Mouse (Mus musculus) cerebellum, postnatal 10 days (tissue): ENCODE data around the gene Dnm1.
A peak's percentile ranks its signal among the peaks of the same experiment; 100 is the strongest.

Experiments used
- DNase-seq, 2 experiments: peaks; one replicate each; pipeline ENCODE4 v3.0.0; 2021; ENCODE audit warnings: mixed read lengths in 2 of 2

Gene Dnm1

DNA sequence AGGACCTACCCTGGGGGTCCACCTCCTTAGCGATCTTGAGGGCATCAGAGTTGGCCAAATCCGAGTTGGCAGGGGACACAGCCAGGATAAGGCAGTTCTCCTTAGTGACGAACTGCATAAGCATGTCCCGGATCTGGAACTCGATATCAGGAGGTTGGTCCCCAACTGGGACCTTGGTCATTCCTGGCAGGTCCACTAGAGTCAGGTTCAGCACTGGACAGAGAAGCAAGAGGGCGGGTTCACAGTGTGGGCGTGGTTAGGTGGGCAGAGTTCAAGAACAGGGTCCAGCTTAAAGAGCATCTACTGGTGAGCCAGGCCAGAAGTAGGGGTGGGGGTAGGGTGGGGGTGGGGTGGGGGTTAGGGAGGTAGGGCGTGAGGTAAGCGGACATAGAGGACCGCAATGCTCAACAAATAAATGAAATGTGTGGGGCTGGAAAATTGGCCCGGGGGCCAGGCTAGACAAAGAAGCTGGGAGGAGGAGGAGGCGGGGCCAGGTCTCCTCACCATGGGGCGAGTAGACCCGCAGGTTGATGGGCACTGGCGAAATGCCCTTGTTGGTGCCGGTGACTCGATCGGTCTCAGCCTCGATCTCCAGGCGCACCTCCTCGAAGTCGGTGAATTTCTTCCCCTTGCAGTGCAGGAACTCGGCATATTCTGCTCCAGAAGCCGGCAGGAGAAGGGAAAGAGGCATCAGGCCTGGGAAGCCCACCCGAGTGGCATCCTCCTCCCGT lies 13.1 kb downstream of the Dnm1 start:
- DNase-seq, result no peak

DNA sequence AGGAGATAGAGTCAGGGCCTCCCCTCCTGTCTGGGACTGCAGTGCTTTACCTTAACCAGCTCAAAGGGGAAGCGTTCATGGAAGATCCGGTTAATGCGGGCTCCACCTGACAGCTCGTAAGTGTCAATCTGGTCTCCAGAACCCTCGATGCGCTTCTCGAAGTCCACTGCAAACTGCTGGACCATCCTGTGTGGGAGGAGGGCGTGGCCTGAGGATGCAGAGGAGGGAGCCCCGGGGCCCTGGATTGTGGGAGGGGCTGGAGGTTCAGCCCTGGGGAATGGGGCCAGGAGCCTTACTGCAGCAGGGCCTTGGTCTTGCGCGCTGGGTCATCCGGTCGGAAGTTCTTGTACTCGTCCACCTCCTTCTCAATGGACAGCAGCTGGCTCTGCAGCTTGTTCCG lies 17.2 kb downstream of the Dnm1 start:
- DNase-seq, result peak in 1 of 2 experiments; percentile 4

DNA sequence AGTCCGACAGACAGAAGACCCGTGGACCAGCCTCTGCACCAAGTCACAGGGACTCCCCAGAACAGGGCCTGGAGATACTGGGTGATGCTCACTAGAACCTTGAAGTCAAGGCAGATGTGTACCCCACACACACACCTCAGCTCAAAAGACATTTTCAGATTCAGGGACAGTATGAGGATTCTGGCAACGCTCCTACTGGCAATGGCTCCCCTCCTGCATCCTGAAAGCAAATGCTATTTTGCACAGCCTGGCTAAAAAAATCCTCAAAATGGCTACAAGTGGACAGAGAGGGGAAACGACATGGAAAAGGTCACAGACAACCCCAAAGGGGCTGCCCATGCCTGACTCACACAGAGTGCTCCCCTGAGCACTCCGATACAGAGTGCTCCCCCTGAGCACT lies 21.0 kb downstream of the Dnm1 start:
- no peak for DNase-seq

DNA sequence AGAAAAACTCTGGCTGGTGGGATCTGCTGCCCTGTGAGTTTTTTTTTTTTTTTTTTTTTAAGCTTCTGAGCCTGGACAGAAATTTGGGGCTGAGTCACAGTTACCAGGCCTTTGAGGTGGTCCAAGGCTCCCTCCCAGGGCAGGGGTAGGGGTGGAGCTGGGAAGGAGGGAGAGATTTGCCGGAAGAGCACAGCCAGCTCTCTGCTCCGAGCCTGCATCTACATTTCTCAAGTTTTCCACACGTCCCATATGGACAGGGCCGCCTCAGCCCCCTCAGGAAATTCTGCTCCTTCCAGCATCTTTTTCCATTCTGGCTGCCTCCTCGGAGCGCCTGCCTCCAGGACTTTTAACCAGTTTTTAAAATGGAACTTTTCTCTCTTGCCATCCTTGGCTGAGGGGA lies 23.6 kb downstream of the Dnm1 start:
- DNase-seq, result no peak

DNA sequence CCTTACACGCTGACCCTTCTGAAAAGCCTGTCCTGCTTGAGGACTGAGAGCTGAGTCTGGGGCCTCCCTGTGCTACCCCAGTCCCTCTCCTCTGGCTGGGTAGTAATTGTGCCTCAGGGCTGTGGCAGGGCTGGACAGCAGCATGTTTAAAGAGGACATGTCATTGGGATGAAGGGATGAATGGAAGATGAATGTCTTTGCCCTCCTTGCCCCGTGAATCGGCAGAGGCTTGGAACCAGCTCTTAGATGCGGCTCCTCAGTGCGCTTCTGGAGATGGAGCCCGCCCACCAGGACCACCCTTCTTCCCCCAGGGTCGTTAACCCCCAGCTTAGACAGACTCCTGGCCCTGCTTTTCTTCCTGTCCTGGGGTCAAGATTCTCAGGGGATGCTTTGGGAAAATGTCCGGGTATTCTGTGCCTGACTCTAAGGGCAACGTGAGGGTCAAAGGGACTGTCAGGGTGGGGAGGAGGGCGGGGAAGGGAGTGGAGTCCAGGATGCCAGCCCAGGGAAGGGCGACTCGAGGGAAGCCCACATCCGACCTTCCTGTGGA lies 24.2 kb downstream of the Dnm1 start:
- no peak for DNase-seq

DNA sequence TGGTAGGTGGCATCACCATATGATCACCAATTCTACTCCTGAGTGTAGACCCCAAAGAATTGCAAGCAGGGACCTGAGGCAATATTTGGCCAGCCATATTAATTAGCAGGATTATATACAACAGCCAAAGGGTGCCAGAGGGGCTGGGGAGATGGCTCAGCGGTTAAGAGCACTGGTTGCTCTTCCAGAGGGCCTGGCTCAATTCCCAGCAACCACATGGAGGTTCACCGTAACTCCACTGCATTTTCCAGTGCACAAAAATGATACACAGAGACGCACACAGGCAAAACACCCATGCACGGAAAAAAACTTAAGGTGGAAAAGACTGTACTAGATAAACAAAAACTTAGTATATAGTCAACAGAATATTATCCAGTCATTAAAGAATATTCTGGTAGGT lies 25.9 kb downstream of the Dnm1 start:
- DNase-seq, result peak in 1 of 2 experiments; percentile 44

DNA sequence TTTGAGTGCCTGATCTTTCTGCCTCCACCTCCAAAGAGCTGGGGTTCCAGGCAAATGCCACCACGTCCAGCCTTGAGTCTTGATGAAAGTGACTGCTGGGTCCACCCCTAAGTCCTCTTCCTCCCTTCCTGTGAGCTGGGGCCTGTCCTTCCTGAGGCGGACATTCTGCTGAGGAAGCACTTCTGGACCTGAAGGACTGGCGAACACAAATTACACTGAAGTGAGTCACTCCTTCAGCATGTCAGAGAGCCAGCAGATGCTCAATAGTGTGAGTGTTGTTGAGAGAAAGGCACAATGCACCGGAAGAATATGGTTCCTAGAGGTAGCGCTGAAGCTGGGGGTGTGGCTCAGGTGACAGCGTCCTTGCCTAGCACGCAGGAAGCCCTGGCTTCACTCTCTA lies 27.8 kb downstream of the Dnm1 start:
- no peak for DNase-seq

DNA sequence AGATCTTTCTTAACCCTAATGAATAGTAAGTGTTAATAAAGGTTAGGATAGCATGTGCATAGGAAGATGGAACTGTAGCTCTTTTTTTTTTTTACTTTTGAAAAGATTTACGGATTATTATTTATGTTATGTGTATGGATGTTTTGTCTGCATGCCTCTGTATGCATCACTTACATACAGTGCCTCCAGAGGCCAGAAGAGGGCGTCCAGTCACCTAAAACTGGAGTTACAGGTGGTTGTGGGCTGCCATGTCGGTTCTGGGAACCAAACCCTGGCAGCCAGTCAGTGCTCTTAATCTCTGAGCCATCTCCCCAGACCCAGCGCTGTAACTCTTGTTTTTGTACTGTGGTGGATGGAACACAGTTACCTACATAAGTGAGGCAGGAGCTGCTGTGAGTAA lies 28.8 kb downstream of the Dnm1 start:
- DNase-seq, result no peak

DNA sequence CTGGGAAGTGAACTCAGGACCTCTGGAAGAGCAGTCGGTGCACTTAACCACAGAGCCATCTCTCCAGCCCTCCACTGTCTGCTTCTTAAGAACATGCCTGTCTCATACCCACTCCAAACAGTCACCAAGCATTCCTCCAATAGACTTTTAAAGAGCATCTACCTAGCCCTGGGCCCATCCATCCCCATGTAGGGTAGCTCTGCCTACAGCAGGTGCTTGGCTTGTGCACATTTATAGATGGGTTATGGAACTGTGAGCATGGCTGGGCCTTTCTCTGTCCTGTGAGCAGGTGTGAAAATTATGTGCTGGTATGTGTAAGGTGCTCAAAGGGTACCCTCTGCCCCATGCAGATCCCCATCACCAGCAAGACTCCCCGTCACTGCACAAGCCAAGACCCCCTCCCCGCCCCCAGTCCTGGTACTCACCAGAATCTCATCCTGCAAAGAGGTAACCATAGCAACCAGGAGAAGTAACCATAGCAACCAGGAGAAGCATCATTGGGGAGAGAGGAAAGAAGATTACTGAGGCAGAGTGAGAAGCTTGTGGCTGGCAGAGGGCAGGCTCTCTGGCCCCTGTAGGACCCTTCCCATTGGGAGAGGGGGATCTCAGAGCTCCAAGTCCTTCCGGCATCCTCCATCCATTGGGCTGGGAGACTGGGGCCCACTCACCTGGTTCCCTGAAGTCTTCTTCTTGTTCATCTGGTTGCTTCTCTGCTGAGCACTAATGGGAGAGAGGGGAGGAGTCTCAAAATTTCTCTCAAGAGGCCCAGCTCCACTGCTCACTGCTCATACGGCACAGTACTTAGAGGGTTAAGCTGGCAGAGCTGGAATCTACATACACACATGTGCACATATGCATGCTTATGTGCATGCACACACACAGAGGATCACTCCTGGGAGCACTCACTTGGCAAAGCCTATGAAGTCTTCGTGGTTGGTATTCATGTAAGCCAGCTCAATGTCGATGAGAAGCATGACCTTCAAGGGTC lies 30.1 kb downstream of the Dnm1 start:
- no peak for DNase-seq

DNA sequence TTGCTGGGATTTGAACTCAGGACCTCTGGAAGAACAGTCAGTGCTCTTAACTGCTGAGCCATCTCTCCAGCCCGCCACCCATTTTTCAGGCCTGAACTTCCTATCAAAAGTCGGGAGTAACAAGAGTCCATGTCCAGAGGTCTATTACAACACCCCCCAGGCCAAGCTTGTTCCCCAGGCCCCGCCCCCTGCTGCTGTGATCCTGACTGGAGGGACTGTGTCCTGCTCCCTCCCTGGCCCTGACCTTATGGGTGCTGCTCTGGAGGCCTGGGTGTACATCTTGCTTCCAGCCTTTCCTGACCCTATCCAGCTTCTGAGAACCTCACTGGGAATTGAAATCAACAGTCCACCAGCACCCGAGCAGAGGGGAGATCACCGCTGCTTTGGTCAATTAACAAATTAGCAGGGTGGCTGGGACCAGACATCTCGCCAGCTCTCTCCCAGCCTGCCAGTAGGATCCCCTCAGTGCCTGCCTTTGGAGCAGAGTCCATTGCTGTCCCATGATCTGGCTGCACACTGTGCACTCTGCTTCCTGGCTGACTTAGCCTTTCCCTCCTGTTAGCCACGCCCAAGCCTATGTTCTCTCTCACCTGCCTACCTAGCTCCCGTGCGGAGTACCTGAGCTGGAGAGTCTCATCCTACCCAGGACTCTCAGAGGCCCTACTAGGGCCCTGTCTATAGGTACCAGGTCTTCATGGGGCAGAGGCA lies 31.4 kb downstream of the Dnm1 start:
- DNase-seq, result peak in 1 of 2 experiments; percentile 17

DNA sequence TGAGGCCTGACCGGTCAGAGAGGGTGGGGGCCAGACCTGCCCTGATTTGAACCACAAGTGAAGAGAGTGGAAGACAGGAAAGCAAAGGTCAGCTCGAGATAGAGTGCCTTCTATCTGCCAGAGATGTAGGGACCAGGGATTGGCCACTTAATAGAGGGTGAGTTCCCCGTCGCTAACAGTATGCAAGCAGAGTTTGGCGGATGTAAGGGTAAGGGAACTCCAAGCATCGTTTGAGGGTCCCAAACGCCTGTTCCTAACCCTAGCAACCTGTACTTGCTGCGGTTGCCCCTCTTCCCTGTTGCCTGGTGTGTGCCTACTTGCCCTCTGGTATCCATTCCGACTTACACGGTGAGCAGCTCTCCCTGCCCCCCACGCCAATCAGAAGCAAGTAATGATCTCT lies 32.4 kb downstream of the Dnm1 start:
- peak in 1 of 2 experiments; percentile 4 for DNase-seq

DNA sequence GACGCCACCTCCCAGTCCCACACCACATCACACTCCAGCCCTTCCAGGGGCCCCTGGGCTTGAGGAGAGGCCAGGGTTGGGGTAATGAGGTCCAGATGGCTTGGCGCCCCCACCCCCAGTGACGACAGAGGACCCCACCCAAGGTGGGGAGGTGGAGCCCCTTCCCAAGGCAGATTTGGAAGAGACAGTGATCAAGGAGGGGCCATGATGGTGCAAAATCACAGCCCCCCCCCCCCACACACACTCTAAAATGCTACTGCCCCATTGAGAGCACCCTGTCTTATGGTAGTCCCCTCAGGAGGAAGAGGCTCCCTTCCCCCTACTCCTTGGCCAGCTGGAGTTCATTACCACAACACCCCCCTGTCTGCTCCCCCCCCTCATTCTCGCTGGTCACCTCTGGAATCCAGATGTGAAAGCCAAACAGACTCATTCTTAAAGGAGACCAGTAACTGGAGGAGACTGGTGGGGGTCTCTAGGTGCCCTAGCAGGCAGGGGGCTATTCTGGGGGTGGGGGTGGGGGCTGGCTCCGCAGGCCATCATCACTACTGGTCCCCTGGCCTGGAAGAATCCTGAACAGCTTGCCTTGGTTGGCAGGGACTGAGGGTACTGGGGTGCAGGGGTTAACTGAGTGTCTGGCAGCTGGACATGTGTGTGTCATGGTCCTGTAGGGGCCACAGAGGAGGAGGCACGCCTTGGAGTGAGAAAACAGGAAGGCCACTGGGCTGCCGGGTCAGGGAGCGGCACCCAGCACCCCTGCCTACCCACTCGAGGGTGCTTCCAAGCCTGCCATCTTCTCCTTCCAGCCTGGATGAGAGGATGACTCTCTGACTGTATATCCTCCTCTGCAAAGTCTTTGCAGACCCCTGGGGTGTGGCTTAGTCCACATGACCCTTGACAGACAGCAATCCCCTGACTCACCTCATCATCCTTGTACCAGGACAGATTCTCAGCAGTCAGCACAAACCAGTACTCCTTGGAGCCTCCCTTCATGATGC lies 33.3 kb downstream of the Dnm1 start:
- DNase-seq, result peak in 1 of 2 experiments; percentile 16

DNA sequence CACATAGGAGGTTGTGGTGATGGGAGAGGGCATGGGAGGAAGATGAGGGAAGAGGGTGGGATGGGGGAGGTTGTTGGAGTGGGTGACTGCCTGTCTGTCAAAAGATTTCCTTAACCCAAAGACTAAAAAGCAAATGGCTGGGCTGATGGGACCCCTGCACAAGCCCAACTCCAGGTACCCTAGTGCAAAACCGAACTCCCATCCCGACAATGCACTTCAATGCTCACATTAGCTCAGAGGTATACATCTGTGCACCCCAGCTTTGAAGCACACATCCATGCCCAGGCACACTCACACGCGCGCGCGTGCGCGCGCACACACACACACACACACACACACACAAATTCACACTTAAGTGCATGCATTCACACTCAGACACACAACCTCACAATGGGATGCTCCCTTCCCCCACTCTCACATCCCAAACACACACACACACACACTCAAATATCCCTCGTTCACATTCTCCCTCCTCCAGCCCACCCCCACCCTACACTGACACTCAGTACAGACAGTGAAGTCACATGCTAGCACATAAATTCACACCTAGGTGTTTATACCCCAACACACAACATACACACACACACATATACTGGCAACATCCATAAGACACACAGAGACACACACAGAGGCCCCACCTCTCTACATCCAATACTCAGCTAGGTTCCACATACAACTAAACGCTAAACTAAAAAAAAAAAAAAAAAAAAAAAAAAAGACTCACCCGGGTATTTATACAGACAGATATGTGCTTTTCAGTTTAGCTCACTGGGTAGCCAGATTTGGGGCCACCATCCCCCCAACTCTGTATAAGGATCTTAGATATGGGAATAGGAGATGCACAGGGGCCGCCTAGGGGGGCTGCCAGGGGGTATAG lies 34.2 kb downstream of the Dnm1 start:
- DNase-seq, result peak in 1 of 2 experiments; percentile 4

DNA sequence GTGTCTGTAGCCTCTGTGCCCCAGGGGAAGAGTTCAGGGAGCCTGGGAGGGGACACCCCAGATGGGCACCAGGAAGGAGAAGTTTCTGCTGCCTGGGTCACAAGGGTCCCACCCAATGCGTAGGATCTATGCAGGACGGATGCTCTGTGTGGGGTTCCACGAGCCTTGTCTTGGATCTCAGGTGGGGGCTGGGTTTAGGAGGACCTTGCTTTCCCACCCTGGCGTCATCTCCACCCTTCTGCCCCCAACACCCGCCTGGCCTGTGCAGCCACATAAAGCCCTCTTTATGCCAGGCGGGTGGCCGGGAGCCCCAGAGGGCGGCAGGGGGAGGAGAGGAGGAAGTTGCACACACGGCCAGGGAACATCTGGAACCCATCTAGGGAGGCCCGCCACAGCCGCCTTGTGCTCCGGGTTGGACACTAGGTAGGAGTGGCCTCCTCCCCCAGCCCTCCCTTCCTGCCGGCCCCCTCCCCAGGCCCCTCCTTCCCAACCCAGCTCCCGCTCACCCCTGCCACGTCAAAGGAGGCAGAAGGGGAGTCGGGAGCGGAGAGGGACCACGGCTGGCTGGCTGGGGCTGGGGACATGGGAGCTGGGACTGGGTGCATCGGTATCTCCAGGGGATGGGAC lies 35.2 kb downstream of the Dnm1 start:
- peak in 1 of 2 experiments; percentile 22 for DNase-seq

DNA sequence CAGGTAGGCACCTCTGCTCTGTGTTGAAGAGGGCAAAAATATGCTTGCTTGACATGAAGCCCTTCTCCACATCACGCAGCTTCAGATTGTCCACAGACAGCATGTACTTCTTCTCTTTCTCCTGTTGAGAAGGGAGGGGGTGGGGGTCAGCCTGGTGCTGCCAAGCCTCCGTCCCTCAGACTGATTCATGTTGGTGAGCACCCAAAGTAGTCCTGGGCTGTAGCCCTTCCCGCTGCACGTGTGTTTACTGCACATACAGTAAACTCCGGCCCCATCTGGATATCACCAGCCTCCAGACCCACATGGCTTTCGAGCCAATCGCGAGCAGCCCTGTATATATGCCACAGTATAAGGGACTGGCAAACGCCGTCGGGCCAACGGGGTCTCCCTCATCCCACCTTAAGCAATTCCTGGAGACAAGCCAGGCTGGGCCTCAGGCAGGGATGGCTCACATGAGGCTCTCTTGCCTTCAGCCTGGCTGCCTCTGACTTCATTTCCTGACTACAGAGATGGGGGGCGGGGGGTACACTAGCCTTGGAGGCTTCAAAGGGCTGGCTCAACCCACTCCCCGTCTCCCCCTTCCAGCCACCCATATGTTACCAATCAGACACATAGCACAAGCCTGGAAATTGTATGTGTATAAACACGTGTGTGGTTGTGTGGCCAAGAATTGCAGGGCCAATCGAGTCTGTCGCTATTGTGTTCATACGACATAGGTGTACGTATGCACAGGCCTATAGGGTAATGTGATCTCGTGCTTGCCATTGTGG lies 36.1 kb downstream of the Dnm1 start:
- DNase-seq, result peak in 1 of 2 experiments; percentile 42

DNA sequence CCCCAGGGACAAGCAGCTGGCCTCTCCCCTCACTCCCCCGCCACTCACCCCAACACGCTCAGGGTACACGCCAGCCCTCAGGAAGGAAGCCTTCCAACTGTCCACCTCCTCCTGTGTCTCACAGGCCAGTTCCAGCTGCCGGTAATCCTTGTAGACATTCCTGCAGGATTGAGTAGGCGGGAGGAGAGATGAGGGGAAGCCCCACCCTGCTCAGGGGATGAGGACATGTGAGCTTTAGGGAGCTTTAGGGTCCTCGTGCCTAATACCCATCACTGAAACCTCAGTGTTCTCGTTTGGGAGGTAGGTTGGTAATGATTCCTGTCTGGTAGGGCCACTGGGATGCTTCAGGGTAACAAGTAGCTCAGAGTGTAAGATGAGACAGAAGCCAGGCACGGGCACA lies 37.4 kb downstream of the Dnm1 start:
- peak in 1 of 2 experiments; percentile 6 for DNase-seq

DNA sequence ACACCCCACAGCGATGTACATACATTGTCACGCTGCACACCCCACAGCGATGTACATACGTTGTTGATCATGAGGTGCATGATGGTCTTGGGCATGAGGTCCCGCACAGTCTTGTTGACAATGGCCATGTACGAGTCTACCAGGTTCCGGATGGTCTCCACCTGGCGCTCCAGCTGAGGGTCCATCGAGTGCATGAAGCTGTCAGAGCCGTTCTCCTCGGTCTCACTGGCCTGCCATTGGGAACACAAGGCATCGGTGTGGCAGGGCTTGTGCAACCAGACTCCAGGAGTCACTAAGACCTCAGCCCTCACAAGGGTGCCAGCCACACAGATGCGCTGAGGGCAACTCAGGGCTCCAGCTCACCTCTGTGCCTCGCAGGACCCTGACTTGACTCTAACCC lies 38.3 kb downstream of the Dnm1 start:
- peak in 1 of 2 experiments; percentile 4 for DNase-seq

DNA sequence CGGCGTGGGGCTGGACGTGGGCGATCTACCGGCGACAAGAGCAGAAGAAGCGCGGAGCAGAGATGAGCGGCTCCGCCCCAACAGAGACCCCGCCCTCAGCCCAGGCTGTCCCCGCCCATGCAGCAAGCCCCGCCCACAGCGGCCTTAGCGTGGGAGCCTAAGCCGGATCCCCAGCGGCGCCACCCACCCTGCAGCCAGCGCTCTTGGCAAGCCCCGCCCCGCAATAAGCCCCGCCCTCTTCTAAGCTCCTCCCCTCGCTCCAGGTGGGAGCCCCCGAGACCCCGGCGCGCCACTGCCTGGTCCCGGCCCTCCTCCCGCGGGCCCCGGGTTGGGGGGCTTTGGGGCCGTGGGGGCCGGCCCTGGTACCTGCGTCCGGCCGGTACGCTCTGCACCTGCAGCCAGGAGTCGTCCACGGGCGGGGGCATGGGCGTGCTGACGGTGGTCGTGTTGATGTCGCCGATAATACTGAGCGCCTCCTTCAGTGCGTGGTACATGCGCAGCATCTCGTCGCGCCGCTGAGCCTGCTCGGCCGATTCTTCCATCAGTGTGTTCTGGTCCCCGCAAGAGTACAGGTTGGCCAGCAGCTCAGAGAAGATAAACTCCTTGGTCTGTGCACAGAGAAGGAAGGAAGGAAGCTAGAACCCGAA lies 40.7 kb downstream of the Dnm1 start:
- DNase-seq, result peak; percentile 89 to 92
